Mouse (Mus musculus) heart, postnatal 10 days (tissue): ENCODE data around the gene Il20rb. TPM values are rescaled to one million over a fixed set of nuclear protein-coding genes. Genes with fewer than 3 reads are reported as not detected.

Experiments used
- DNase-seq, 2 experiments: peaks; one replicate each; pipeline ENCODE4 v3.0.0; 2021
- intact Hi-C: fragments of 180-260 bp; cut with DNase I; formaldehyde crosslinking; loops from one replicate; pipeline ENCODE4 v1.15.1; 2025
- total RNA-seq, 2 experiments: library from RNA; stranded (reverse); gene quantifications; 2 replicates each; pipeline ENCODE4 v1.2.3; 2021

The Il20rb gene
- total RNA-seq, 2 experiments from 2014 or later: 2.2 to 4.4 TPM

DNA sequence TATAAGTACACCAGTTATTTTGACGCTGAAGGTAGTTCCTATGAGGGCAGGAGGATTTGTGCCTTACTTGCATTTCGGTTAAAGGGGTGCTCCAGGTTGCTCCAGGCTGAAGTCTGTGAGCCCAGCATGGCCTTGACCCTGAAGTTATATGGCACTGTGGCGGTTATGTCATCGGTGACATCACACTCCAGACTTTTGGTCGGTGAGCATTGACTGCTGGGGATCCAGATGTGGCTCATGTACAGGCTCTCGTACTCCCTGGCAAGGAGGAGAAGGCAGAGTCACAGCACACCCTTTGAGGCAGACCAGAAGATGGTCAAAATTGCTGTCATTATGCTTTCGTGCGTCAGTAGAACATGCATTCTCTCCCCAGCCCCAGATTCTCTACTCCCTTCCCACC, 13.7 kb downstream of the Il20rb start:
- DNase-seq: no peak
- intact Hi-C loops: loop anchor here (2.0 kb wide), 1 partner anchor 14 kb away; the partner anchor contains the start of gene Il20rb

DNA sequence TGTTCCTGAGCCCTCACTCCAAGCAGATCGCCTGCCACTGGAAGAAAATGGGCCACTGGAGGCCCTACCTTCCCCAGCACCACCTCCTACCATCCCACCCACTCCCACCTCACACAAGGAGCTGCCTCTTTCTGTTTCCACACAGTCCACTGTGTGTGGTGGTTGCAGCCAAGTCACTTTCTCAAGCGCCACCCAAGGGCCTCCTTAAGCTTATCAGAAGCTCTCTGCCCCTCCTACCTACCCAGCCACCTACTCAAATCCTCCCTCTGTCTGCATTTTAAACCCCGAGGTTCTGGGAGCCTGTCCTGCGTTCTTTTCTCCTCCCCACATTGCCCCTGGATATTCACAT, 15.0 kb downstream of the Il20rb start:
- intact Hi-C loops: no loop called here
- DNase-seq: no peak

DNA sequence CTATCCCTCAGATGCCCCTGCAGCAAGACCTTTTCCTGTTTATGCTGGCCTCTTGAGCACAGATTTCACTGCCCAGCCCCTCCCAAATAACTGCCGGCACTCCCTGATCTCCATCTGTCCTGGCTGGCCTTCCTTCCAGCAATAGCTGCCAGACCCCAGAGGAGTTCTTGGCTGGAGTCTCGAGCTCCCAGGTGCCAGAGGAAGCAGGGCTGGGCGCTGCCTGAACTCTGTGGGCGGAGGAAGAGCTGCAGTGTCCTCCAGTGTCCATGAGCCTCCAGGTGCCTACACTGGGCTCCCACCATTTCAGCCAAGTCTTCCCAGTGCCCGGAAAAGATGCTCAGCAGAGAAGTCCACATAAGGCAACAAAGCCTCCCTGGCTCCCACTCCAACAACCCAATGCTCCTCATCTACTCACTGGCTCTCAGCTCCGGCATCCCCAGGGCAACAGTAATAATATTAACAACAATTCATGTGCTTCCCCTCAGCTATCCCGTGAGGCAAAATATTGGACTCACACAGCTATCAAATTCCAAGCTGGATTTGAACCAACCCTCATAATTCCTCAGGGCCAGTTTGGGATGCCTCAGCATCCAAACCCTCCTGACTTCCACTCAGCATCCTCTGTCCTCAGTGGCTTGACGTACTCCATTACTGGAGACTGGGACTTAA, 15.5 kb downstream of the Il20rb start:
- peak; percentile 77 to 81 for DNase-seq
- intact Hi-C loops: no loop called here

DNA sequence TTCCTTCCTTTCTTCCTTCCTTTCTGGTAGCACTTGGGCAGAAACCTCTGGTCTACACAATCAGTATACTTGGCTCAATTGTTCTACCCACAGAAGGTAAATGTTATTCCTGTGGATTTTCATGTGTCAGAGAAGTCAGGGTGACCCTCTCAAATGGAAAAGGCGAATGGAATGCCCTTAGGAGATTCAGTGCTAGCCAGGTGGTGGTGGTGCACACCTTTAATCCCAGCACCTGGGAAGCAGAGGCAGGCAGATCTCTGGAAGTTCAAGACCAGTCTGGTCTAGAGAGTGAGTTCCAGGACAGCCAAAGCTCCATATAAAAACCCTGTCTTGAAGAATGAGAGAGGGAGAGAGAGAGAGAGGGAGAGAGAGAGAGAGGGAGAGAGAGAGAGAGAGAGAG, 16.4 kb downstream of the Il20rb start:
- intact Hi-C loops: no loop called here
- no peak for DNase-seq

DNA sequence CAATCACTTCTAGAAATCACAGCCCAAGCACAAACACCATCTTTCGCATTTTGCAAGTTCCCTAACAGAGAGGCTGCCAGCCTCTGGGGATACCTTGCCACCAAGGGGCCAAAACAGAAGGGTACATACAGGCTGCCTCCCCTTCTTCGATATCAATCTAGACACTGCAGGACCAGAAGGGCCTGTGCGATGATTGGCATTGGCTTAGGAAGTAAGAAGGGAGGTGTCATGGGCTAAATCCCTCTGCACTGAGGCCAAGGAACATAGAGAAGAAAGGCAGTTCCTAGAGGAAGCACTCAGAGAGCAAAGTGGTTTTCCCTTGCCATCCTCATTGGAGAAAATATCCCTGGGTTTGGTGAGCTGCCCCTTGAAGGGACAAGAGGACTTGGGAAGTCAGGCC, 16.9 kb downstream of the Il20rb start:
- intact Hi-C loops: no loop called here
- no peak for DNase-seq

DNA sequence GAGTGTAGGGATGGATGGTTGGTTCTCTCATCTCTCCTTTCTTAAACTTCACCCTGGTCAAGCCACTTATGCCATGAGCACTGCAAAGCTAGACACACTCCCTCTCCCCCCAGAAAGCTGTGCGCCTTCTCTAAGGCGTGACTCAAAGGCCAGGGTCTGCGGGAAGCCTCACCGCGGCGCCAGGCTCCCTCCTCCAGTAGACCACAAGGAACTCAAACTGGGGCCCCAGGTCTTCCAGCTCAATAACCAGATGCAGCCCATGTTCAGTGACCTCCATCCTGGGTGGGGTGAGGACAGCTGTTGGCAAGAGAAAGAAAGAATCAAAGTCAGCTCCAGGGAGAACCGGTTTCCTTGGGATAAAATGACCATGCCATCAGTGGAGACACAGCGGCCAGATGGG, 18.4 kb downstream of the Il20rb start:
- no peak for DNase-seq
- intact Hi-C loops: no loop called here

DNA sequence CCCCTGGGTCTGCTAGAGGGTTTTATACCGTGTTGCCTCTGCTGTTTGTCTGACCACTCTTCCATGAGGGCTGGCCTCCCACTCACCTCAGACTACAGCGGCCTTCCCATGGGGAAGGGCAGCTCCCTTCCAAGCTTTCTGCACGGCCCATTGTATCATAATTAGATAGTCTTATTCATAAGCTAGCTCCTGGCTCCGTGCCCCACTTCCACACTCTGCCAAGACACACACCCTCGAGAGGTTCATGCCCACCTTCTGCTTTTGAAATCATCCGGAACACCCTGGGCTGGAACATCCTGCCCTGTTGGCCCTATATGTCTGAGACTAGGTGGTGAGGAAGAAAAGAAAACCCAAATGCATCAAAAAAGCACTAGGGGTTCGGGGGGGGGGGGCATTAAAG, 18.9 kb downstream of the Il20rb start:
- DNase-seq: peak; percentile 65 to 67
- intact Hi-C loops: no loop called here

DNA sequence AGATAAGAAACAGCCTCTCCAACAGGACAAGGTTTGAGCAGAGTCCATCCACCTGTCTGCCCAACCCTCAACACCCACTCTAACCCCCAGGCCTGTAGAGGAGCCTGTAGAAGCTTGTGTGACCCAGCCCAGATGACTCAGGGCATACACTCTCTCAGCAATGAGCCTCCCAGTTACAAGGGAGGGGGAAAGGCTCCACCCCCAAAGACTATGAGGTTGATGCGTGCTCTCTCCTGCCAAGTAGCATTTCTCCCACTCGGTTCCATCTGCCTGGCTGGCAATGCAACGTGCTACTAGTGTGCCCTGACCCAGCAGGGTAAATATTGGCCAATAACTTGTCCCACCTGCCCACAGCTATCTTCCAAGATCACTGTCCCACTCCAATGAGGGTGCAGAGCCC, 19.8 kb downstream of the Il20rb start:
- intact Hi-C loops: no loop called here
- no peak for DNase-seq

DNA sequence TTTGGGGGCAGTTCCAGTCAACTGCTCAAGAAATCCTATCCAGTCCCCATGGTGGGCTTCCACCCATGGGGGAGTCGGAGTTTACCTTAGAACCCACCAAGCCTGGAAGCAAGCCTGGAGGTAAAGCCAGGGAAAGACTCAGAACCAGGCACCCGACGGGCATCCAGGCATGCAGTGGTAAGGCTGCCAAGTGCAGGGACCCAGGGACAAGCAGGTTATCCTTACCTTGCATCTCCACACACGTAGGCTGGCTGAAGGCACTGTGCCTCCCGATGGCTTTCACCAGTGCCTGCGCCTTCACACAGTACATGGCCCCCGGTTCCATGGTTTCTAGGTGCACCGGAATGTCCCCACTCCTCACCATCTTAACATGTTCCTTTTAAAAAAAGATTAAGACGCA, 20.6 kb downstream of the Il20rb start:
- intact Hi-C loops: no loop called here
- no peak for DNase-seq

DNA sequence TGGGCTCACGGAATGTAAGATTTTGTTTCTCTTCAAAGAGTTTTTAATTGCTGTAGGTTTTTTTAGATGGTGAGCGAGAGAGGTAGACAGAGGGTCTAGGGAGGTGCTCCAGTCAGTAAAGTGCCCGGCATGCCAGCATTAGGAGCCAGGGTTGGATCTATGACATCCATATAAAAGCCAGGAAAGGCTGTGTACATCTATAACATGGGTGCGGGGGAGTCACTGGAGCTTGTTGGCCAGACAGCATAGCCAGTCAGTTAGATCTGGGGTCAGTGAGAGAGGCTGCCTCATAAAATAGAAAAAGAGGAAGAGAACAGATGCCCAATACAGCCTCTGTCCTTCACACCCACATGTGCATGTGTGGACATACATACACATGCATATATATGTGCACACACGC, 21.2 kb downstream of the Il20rb start:
- no peak for DNase-seq
- intact Hi-C loops: no loop called here

DNA sequence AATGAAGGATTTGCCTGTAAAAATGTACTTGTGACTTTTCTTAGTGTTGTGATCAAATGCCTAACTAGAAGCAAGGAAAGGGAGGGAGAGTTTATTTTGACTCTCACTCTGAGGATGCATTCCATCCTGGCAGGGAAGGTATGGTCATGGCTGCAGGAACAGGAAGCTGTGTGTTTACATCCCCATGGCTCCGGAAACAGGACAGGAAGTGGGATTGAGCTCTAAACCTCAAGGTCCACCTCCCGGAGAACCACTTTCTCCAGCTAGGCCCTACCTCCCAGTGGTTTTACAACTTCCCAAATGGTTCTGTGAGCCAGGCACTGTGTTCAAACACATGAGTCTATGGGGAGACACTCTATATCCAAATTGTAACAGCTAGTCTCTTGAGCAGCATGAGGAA, 22.8 kb downstream of the Il20rb start:
- DNase-seq: no peak
- intact Hi-C loops: no loop called here

DNA sequence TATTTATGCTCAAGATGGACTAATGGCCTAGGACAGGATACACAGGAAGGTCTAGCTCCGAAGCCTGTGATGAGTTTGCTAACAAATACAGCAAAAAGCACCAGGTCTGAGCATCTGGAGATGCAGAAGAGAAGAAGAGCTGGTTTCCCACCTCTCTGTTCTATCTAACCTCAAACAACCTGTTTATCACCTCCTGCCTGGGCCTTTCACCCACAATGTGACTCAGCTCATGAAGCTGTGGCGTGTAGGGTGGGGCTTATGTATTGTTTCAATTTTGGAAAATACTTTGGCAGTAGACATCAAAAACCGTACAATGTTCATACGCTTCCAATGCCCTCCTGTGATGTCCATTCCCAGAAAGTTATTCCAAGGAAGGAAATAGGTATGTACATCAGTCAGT, 24.5 kb downstream of the Il20rb start:
- intact Hi-C loops: no loop called here
- DNase-seq: peak in 1 of 2 experiments; percentile 29

DNA sequence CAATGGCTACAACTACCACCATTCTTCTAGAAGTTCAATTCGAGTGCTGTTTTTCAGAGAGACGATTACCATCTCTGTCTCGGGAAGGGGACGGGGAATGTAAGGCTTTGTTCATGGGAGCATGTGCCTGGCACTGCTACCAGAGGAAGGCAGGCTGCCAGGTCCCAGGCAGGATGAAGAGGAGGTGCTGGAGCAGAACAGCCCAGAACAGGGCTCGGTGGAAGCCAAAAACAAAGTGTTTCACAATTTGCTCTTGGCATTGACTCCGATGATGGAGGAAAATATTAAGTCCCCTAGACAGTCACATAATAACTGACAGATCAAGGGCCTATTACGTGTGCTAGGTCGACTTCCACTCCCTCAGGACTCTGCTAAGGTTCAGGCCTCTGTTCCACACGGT, 24.9 kb downstream of the Il20rb start:
- peak; percentile 50 to 51 for DNase-seq
- intact Hi-C loops: no loop called here

DNA sequence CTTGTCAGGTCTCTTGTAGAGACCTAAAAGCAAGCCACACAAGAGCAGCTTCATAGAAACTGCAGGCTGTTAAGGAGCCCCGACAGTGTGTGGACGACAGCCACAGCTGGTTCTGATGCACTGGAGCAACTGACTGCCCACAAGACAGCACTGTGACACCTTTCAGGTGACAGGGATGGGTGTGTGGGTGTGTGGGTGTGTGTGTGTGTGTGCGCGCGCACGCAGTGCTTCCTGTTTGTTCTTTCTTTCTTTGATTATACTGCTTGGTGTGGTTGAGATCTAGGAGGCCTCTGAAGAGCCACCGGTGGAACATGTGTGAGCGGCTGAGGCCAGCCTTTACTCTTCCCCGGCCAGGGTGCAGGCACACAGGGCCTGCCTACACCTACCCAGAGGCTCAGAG, 26.4 kb downstream of the Il20rb start:
- DNase-seq: no peak
- intact Hi-C loops: no loop called here

DNA sequence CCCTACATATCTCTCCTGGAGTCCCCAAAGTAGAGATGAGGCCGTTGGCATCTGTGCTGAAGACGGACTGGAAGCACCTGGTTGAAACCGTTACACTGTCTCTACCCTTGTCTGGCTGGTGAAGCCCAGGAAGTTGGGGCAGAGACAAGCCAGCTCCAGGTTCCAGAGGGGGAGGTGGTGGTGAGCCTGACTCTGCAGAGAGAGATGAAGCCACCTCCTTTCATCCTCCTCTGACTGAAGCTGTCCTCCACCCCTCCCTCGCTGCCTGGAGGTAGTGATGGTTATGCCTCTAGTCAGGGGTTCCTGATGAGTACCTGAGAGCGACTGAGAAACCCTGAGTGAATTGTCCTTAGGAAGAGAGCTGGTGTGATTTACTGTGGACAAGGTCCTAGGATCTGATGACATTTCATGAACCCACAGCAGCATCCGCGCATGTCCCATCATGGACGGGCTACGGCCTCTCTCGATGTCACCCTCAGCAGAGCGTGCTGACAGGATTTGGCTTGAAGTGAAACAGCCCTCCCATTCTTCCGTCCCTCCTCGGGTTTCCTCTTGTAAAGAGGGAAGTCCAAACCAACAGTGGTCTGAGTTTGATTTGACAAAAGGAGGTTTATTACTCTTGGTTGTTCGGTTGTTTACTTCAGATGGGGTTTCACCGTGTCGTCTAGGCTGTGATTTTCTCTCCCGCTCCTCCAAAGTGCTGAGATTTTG, 28.5 kb downstream of the Il20rb start:
- no peak for DNase-seq
- intact Hi-C loops: loop anchor here (5.0 to 10.0 kb wide), 2 partner anchors 49 to 547 kb away; no protein-coding TSS in a partner anchor

DNA sequence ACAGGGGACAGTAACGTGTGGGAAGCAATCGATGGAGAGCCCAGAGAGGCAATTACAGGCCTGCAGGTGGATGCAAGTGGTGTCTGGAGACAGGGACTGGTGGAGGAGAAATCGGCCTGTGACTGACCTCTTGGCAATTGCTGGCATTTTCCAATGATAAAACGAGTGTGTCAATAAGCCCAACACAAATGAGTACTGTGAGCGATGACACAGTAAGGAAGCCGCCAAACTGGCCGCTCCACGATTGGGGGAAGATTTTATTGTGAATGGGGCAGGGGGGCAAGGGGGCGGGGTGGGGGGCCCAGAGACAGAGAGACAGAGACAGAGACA, 32.0 kb downstream of the Il20rb start:
- intact Hi-C loops: loop anchor here (1.0 to 10.0 kb wide), 6 partner anchors 38 to 703 kb away; no protein-coding TSS in a partner anchor

DNA sequence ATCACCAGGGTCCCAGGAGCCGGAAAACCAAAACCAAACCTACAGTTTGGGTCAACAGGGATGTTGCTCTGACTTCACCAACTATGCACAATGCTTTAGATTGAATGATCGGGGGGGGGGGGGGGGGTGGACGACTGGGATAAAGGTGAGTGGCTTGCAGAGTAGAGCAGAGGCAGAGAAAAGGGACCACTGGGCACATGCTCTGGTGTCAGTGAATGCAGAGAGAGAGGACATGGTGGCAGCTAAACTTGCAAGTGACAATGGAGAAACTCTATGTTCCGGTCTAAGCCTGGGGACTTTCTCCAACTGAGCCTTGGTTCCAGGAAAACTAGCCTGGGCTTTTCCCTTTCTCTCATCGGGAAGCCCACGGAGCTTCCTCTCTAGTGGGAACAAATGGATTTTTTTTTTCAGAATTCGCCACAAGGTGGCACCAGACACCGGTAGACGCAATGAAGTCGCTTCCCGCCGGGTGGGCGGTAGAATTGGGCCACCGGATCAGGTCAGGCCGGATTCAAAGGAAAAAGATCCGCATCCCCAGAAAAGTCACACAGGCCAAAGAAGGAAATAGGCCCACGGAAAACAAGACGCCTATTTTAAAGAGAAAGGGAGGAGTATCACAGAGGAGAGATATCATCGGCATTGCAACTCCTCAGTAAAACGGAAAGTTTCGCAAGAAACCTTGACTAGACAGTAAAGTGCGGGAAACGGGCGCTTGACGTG, 32.5 kb downstream of the Il20rb start:
- intact Hi-C loops: loop anchor here (1.0 to 10.0 kb wide), 6 partner anchors 39 to 703 kb away; no protein-coding TSS in a partner anchor
- peak; percentile 89 to 93 for DNase-seq

More for the DNA sequence above, 32.0 kb downstream of the Il20rb start:
- no peak for DNase-seq

DNA sequence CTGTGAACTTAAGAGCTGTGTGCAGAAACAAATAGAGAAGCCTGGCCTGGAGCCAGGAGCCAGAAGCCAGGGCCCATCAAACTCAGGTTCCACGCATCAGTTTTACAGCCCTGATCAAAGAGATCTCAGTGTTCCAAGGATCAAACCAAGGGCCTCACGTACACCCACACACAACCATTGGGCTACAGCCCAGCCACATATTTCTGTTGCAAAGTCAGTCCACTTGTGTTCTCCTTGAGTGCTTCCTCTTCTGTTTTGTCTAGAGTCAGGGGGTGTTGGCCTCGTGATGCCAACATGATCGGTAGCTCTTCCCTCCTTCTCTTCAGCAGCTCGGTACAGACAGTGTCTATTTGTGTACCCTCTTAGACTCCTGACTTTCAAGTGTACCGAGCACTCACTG, 34.2 kb downstream of the Il20rb start:
- intact Hi-C loops: loop anchor here (5.0 to 10.0 kb wide), 2 partner anchors 552 to 705 kb away; no protein-coding TSS in a partner anchor
- no peak for DNase-seq

DNA sequence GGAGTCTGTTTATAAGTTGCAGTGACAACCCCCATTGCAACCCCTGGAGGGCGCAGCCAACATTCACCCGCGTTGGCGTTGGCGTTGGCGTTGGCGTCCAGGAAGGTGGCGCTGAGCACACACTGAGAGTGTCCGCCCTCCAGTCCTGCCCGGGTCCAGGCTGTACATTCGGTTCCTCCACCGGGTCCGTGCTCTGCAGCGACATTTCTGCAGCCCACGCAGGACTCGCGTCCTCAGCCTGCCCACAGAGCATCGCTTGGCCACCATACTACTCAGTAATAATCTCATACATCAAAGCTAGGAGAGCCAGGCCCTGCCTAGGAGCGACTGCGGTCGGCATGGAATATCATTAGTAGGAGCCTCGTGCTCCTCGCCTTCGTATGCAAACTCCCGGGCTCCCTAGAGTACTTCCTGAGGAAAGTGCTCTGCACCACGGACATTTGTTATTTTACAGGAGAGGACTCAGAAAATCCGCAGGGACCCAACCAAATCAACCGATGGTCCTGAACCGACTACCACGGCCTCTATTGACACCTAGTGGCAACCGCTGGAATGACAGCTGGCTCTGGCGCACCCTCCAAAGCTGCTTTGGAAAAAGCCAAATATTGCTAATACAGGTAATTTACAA, 40.4 kb downstream of the Il20rb start:
- DNase-seq: peak; percentile 75 to 88
- intact Hi-C loops: loop anchor here (1.0 kb wide), 1 partner anchor 599 kb away; no protein-coding TSS in a partner anchor

DNA sequence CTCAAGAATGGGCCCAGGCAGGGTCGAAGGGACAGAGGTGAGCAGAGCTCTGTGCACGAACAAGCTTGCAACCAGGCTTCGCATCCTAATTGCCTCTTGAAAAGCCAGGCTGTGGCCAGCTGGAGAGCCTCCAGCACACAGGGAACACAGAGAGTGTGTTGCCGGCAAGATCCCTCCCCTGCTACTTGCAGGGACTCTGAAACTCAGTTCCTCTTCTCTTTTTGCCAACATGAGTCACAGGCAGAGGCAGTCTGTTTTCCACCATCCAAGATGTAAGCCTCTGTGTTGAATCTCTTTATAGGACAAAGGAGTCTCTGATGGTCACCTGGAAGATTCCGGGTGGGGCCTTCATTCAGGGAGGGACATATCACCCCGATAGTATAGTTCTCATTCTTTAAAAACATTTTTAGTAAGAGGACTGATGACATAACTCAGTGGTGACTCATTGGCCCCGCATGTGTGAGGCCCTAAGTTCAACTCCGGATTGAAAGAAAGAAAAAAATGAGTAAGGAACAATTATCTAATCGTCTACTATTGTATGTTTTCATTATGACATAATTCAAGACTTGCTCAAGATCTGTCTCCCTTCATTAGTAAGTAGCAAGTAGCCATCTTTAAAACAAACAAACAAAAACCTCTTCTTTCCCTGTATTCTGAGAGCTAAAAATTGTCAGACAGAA, 46.3 kb downstream of the Il20rb start:
- peak; percentile 77 to 81 for DNase-seq
- intact Hi-C loops: no loop called here

DNA sequence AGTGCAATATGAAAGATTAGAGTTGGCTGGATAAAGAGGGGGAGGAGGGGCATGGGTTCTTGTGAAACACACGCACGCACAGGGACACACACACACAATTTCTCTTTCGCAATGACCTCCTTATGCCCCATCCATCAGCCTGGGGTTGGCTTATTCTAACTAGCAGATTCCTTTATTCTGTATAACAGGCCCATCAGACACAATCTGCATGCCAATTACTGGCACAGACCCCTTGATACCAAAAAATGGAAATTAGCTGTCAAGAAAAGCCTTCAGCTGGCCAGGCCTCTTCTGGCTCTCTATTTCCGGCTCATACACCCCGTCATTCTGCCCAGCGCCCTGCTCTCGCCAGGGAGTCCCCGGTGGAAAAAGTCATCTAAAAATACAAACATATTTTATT, 47.1 kb downstream of the Il20rb start:
- no peak for DNase-seq
- intact Hi-C loops: no loop called here
